Mouse (Mus musculus): ENCODE measurements around the gene Mettl7a2. TPM values are rescaled to one million over a fixed set of nuclear protein-coding genes. Genes with fewer than 3 reads are reported as not detected.

Mettl7a2 gene
- total RNA-seq (2023), result 0.70 and 1.5 TPM in 2 replicates

DNA sequence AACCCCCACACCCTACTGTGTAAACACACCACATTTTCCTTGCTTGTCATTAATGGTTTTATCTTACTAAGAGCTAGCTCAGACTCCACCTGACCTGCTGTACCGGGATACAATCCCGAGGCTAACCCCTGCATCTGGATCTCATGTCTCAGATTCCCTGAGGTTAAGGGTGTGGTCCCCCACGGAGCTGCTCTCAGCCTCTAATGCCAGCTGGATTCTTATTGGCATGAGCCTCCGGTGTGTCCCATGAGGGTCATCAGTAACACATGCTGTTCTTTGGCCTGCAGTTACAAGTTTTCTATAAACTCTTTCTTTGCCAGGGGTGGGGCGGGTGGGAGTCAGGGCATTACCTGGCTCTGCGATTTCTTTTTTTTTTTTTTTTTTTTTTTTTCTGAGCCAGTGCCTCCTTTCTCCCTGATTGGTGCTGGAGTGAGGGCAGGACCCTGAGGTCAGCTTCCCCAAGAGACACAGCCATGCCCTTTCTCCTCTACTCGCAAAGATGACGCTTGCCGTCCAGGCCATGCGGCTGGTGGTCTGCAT lies at the start of gene Mettl7a2, which contains the start of gene Methig1:
Gene Mettl7a2 (plus strand): TSS at position 490 of the 540 bp plus-strand sequence.
Gene Methig1 (plus strand): TSS at position 439 of the 540 bp plus-strand sequence.

GRCm38 (mm10) chr15:100304019-100304991 lies 48.7 kb upstream of the Mettl7a2 start, which contains the start of gene Mettl7a1:
TSS of gene Mettl7a1 (plus strand) at chr15:100304140.

GRCm38 (mm10) chr15:100334629-100335028 lies 18.4 kb upstream of the Mettl7a2 start, which contains the start of gene Mettl7a3:
TSS of gene Mettl7a3 (plus strand) at chr15:100334929.

DNA sequence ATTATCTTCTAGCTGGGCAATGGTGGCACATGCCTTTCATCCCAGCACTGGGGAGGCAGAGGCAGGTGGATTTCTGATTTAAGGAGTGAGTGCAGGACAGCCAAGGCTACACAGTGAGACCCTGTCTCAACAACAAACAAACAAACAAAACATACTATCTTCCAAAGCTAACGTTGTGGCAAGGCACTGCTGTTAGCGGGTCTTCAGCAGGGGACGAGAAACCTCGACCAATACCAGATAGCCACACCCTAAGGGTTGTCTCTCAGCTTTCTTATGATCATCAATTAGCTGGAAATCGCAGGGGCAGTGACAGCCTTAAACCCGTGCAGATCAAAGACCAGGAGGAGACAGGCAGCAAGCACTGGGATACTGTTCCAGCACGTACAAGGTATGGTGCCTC lies 11.2 kb downstream of the Mettl7a2 start, which contains the start of gene Higd1c:
Gene Higd1c (plus strand): TSS at position 301 of the 400 bp plus-strand sequence.

Other genes starting within 250 kb of the Mettl7a2 start
- 103 and 113 TPM in 2 replicates for gene Atf1, start 125.4 kb upstream of the Mettl7a2 start, total RNA-seq (2023)
- gene Tmprss12, start 72.4 kb upstream of the Mettl7a2 start, total RNA-seq (2023), result not detected in 2 replicates
- 24.9 and 30.9 TPM in 2 replicates for gene Mettl7a1, start 49.1 kb upstream of the Mettl7a2 start, total RNA-seq (2023)
- not detected in 2 replicates for gene Mettl7a3, start 18.3 kb upstream of the Mettl7a2 start, total RNA-seq (2023)
- gene Methig1, start 51 bp upstream of the Mettl7a2 start, total RNA-seq (2023), result not detected in 2 replicates
- not detected in 2 replicates for gene Higd1c, start 11.3 kb downstream of the Mettl7a2 start, total RNA-seq (2023)
- not detected in 2 replicates for gene Gm5475, start 68.9 kb downstream of the Mettl7a2 start, total RNA-seq (2023)
- gene Slc11a2, start 71.9 kb downstream of the Mettl7a2 start, total RNA-seq (2023), result 6.9 and 11.2 TPM in 2 replicates
- gene Letmd1, start 115.8 kb downstream of the Mettl7a2 start, total RNA-seq (2023), result 8.0 and 11.0 TPM in 2 replicates
- 0.79 and 1.2 TPM in 2 replicates for gene Csrnp2, start 142.3 kb downstream of the Mettl7a2 start, total RNA-seq (2023)
- gene Tfcp2, start 198.8 kb downstream of the Mettl7a2 start, total RNA-seq (2023), result 1.4 and 2.0 TPM in 2 replicates
- 0.76 and 1.1 TPM in 2 replicates for gene Pou6f1, start 246.8 kb downstream of the Mettl7a2 start, total RNA-seq (2023)

Measured in neutrophil, adult 65 days (primary cell).